Mouse (Mus musculus) right cerebral cortex, adult 2 months (tissue): ENCODE results near the gene Anp32b.

ENCODE experiments used
- DNase-seq, 2 experiments: peaks; one replicate each; pipeline ENCODE4 v3.0.0; 2021 to 2022; ENCODE audit warnings: low spot score in 2 of 2

The Anp32b gene

GRCm38 (mm10) chr4:46505361-46506057, 54.8 kb downstream of the Anp32b start:
- no peak for DNase-seq

GRCm38 (mm10) chr4:46506801-46507610, 56.3 kb downstream of the Anp32b start:
- DNase-seq, result peak; percentile 93

GRCm38 (mm10) chr4:46507736-46508460, 57.2 kb downstream of the Anp32b start:
- peak; percentile 75 to 78 for DNase-seq

GRCm38 (mm10) chr4:46520491-46520890, 69.8 kb downstream of the Anp32b start:
- no peak for DNase-seq

GRCm38 (mm10) chr4:46521457-46521856, 70.8 kb downstream of the Anp32b start:
- no peak for DNase-seq
